Mouse (Mus musculus): ENCODE results near the gene Pcdh7.

The Pcdh7 gene

GRCm38 (mm10) chr5:58118930-58119611 is 401.3 kb downstream of the Pcdh7 start:
- DNase-seq (ENCODE audit: inconsistent ontology term): no peak

- DNase-seq (ENCODE audit: inconsistent ontology term): peak; percentile 96
Measured at GRCm38 (mm10) chr5:58143897-58144296, 426.1 kb downstream of the Pcdh7 start.

GRCm38 (mm10) chr5:58153966-58154365 is 436.2 kb downstream of the Pcdh7 start:
- DNase-seq (ENCODE audit: inconsistent ontology term): no peak

- DNase-seq (ENCODE audit: inconsistent ontology term): no peak
Measured at GRCm38 (mm10) chr5:58172218-58172617, 454.5 kb downstream of the Pcdh7 start.

- DNase-seq (ENCODE audit: inconsistent ontology term): peak; percentile 87
Measured at GRCm38 (mm10) chr5:58174335-58174734, 456.6 kb downstream of the Pcdh7 start.

GRCm38 (mm10) chr5:58175532-58175931 is 457.8 kb downstream of the Pcdh7 start:
- no peak for DNase-seq (ENCODE audit: inconsistent ontology term)
